Mouse (Mus musculus) hindbrain, embryonic 16.5 days (tissue): ENCODE data around the gene Gabrp. TPM values are rescaled to one million over a fixed set of nuclear protein-coding genes. Genes with fewer than 3 reads are reported as not detected.
A peak's percentile ranks its signal among the peaks of the same experiment; 100 is the strongest.

Experiments
- ATAC-seq: fragments of 200-750 bp; cut with Nextera tagmentation; 2 replicates; pipeline ENCODE4 v1.8.0; 2017; ENCODE audit warnings: moderate TSS enrichment, moderate library complexity
- H3K27ac ChIP-seq: fragments of 300-500 bp; sonication (generic); 2 replicates; pipeline ENCODE4 v1.5.1; 2014; ENCODE audit warnings: low read depth, mild to moderate bottlenecking, control low read depth, low read length, moderate library complexity
- H3K27me3 ChIP-seq: fragments of 300-500 bp; sonication (generic); replicated peaks from 2 replicates; pipeline ENCODE4 v1.6.1; 2014; ENCODE audit warnings: low read length; ENCODE audit not compliant: control insufficient read depth, insufficient read depth
- H3K36me3 ChIP-seq: fragments of 300-500 bp; sonication (generic); 2 replicates; pipeline ENCODE4 v1.6.1; 2014; ENCODE audit warnings: mild to moderate bottlenecking, low read length, moderate library complexity, mixed read lengths; ENCODE audit not compliant: control insufficient read depth, insufficient read depth
- H3K4me1 ChIP-seq: fragments of 300-500 bp; sonication (generic); 2 replicates; pipeline ENCODE4 v1.6.1; 2014; ENCODE audit warnings: low read depth, low read length; ENCODE audit not compliant: control insufficient read depth, insufficient read depth
- H3K4me2 ChIP-seq: fragments of 300-500 bp; sonication (generic); 2 replicates; pipeline ENCODE4 v1.6.1; 2014; ENCODE audit warnings: mild to moderate bottlenecking, low read length, control low read depth, moderate library complexity
- H3K4me3 ChIP-seq: fragments of 300-500 bp; sonication (generic); 2 replicates; pipeline ENCODE4 v1.5.1; 2014; ENCODE audit warnings: mild to moderate bottlenecking, low read length, control low read depth, moderate library complexity
- H3K9ac ChIP-seq: fragments of 300-500 bp; sonication (generic); 2 replicates; pipeline ENCODE4 v1.6.1; 2014; ENCODE audit warnings: low read depth, mild to moderate bottlenecking, control low read depth, low read length, moderate library complexity
- H3K9me3 ChIP-seq: fragments of 300-500 bp; sonication (generic); 2 replicates; pipeline ENCODE4 v1.6.1; 2014; ENCODE audit warnings: mild to moderate bottlenecking, low read length, moderate library complexity; ENCODE audit not compliant: control insufficient read depth
- WGBS: fragments of 180-500 bp; shearing (Covaris S2); extraction: QIAGEN DNeasy Blood & Tissue Kit; methylation state at CpG from one replicate; pipeline ENCODE4 v1.1.7; 2014; 5-methylcytosine and 5-hydroxymethylcytosine counted together
- polyA plus RNA-seq: library from polyadenylated mRNA; unstranded; fragments of >200 nt; fragmentation: Nextera tagmentation; extraction: Ambion mirVana; gene quantifications from 2 replicates; pipeline ENCODE4 v1.2.1, GENCODE M21; 2015

The Gabrp gene
- polyA plus RNA-seq, 1 experiment from 2014 or later, result not detected

- no peak for ATAC-seq
- no peaks in the 10 kb centered on the region for H3K27me3 ChIP-seq
- WGBS, result 79% methylated on average over 6 of the region's 6 CpGs
Measured at GRCm38 (mm10) chr11:33586614-33587013, 7.9 kb upstream of the Gabrp start.

GRCm38 (mm10) chr11:33579621-33580020 lies 862 bp upstream of the Gabrp start:
- 66% methylated on average over 3 of the region's 3 CpGs for WGBS
- H3K4me1 ChIP-seq, result no peaks in the 10 kb centered on the region
- ATAC-seq, result no peak

More at GRCm38 (mm10) chr11:33586614-33587013, 7.9 kb upstream of the Gabrp start:
- H3K4me3 ChIP-seq, result no peak overlapping the region
- H3K9ac ChIP-seq, result no peak overlapping the region
- H3K4me1 ChIP-seq, result no peaks in the 10 kb centered on the region
- H3K36me3 ChIP-seq, result no peaks in the 10 kb centered on the region
- H3K9me3 ChIP-seq, result no peaks in the 10 kb centered on the region
- no peak overlapping the region for H3K27ac ChIP-seq
- no peak overlapping the region for H3K4me2 ChIP-seq

GRCm38 (mm10) chr11:33574944-33575343 lies 3.8 kb downstream of the Gabrp start:
- Histone ChIP-seq H3K4me3 (no peak overlapping the region), H3K9ac (no peak overlapping the region), H3K27me3 (no peaks in the 10 kb centered on the region), H3K4me1 (no peaks in the 10 kb centered on the region), H3K9me3 (no peaks in the 10 kb centered on the region), H3K27ac (no peak overlapping the region), H3K4me2 (no peak overlapping the region), H3K36me3 (no peaks in the 10 kb centered on the region)
- WGBS, result 78% methylated on average over 3 of the region's 3 CpGs
- ATAC-seq, result no peak

More at GRCm38 (mm10) chr11:33579621-33580020, 862 bp upstream of the Gabrp start:
- Histone ChIP-seq H3K4me3 (no peak overlapping the region), H3K27me3 (no peaks in the 10 kb centered on the region), H3K4me2 (no peak overlapping the region), H3K9ac (no peak overlapping the region), H3K9me3 (no peaks in the 10 kb centered on the region), H3K27ac (no peak overlapping the region), H3K36me3 (no peaks in the 10 kb centered on the region)

- Histone ChIP-seq H3K27me3 (no peaks in the 10 kb centered on the region), H3K4me2 (no peak overlapping the region), H3K9me3 (no peaks in the 10 kb centered on the region), H3K36me3 (no peaks in the 10 kb centered on the region), H3K4me3 (no peak overlapping the region), H3K9ac (no peak overlapping the region), H3K4me1 (no peaks in the 10 kb centered on the region), H3K27ac (no peak overlapping the region)
- ATAC-seq, result no peak
Measured at GRCm38 (mm10) chr11:33570413-33570812, 8.3 kb downstream of the Gabrp start.

GRCm38 (mm10) chr11:33563921-33564320 lies 14.8 kb downstream of the Gabrp start:
- H3K9me3 ChIP-seq, result no peaks in the 10 kb centered on the region
- H3K4me2 ChIP-seq, result no peak overlapping the region
- H3K36me3 ChIP-seq, result no peaks in the 10 kb centered on the region
- 87% methylated on average over 2 of the region's 2 CpGs for WGBS
- no peak overlapping the region for H3K27ac ChIP-seq
- H3K9ac ChIP-seq, result no peak overlapping the region
- no peak for ATAC-seq
- H3K4me3 ChIP-seq, result no peak overlapping the region
- H3K27me3 ChIP-seq, result no peaks in the 10 kb centered on the region
- no peaks in the 10 kb centered on the region for H3K4me1 ChIP-seq

- H3K27ac ChIP-seq, result no peak overlapping the region
- H3K9me3 ChIP-seq, result no peaks in the 10 kb centered on the region
- no peak overlapping the region for H3K4me3 ChIP-seq
- no peak overlapping the region for H3K9ac ChIP-seq
- WGBS, result 85% methylated on average over 8 of the region's 8 CpGs
- no peaks in the 10 kb centered on the region for H3K4me1 ChIP-seq
- H3K27me3 ChIP-seq, result no peaks in the 10 kb centered on the region
- 0 out of 2 replicates have a peak, but pooled peaks have one; percentile 20 for ATAC-seq
- no peak overlapping the region for H3K4me2 ChIP-seq
- no peaks in the 10 kb centered on the region for H3K36me3 ChIP-seq
Measured at GRCm38 (mm10) chr11:33554123-33554522, 24.6 kb downstream of the Gabrp start.

GRCm38 (mm10) chr11:33550861-33551560 lies 27.7 kb downstream of the Gabrp start:
- no peak overlapping the region for H3K9ac ChIP-seq
- H3K4me2 ChIP-seq, result no peak overlapping the region
- WGBS, result 72% methylated on average over 14 of the region's 14 CpGs
- H3K9me3 ChIP-seq, result no peaks in the 10 kb centered on the region
- H3K4me3 ChIP-seq, result no peak overlapping the region
- no peaks in the 10 kb centered on the region for H3K27me3 ChIP-seq
- no peak overlapping the region for H3K27ac ChIP-seq
- no peak for ATAC-seq
- H3K4me1 ChIP-seq, result no peaks in the 10 kb centered on the region
- no peaks in the 10 kb centered on the region for H3K36me3 ChIP-seq

GRCm38 (mm10) chr11:33547386-33547785 lies 31.4 kb downstream of the Gabrp start:
- no peak overlapping the region for H3K4me3 ChIP-seq
- no peak overlapping the region for H3K4me2 ChIP-seq
- no peaks in the 10 kb centered on the region for H3K9me3 ChIP-seq
- H3K36me3 ChIP-seq, result no peaks in the 10 kb centered on the region
- no peaks in the 10 kb centered on the region for H3K27me3 ChIP-seq
- H3K9ac ChIP-seq, result no peak overlapping the region
- ATAC-seq, result no peak
- H3K27ac ChIP-seq, result no peak overlapping the region
- WGBS, result 76% methylated on average over 2 of the region's 2 CpGs
- no peaks in the 10 kb centered on the region for H3K4me1 ChIP-seq

- no peak for ATAC-seq
- no peaks in the 10 kb centered on the region for H3K27me3 ChIP-seq
- no peak overlapping the region for H3K27ac ChIP-seq
- WGBS, result 93% methylated on average over 2 of the region's 2 CpGs
- H3K4me1 ChIP-seq, result no peaks in the 10 kb centered on the region
- H3K4me2 ChIP-seq, result no peak overlapping the region
- no peaks in the 10 kb centered on the region for H3K36me3 ChIP-seq
- no peak overlapping the region for H3K4me3 ChIP-seq
- H3K9ac ChIP-seq, result no peak overlapping the region
- H3K9me3 ChIP-seq, result no peaks in the 10 kb centered on the region
Measured at GRCm38 (mm10) chr11:33544945-33545344, 33.8 kb downstream of the Gabrp start.
